Mouse (Mus musculus): ENCODE data around the gene Ppp1r1b. TPM values are rescaled to one million over a fixed set of nuclear protein-coding genes. Genes with fewer than 3 reads are reported as not detected.
A peak's percentile ranks its signal among the peaks of the same experiment; 100 is the strongest.

Gene Ppp1r1b
- polyA plus RNA-seq, 1 experiment from 2014 or later = 0.37 TPM

GRCm38 (mm10) chr11:98384216-98384615 lies 36.0 kb downstream of the Ppp1r1b start:
- Histone ChIP-seq H3K4me1 (peaks cover 11% of the 10 kb centered on the region; the same call in 1 of the 2 replicates), H3K9ac (no peak overlapping the region), H3K36me3 (peaks cover 18% of the 10 kb centered on the region), H3K4me2 (replicated peaks) (no peak overlapping the region), H3K27ac (0 out of 2 replicates have a peak overlapping the region, but pooled peaks have one; percentile 23), H3K27me3 (peaks cover 55% of the 10 kb centered on the region), H3K9me3 (replicated peaks) (no peaks in the 10 kb centered on the region), H3K4me3 (no peak overlapping the region)
- 62% methylated on average over 20 of the region's 20 CpGs for WGBS
- no peak for ATAC-seq (ENCODE audit: low FRiP score)

GRCm38 (mm10) chr11:98384721-98385637 lies 36.8 kb downstream of the Ppp1r1b start:
- ATAC-seq (ENCODE audit: low FRiP score) = no peak
- WGBS = 73% methylated on average over 8 of the region's 8 CpGs
- H3K4me3 ChIP-seq = no peak overlapping the region
- no peak overlapping the region for H3K27ac ChIP-seq
- H3K36me3 ChIP-seq = peaks cover 11% of the 10 kb centered on the region
- H3K9ac ChIP-seq = no peak overlapping the region
- H3K27me3 ChIP-seq = peaks cover 56% of the 10 kb centered on the region
- no peaks in the 10 kb centered on the region for H3K9me3 ChIP-seq (replicated peaks)
- no peak overlapping the region for H3K4me2 ChIP-seq (replicated peaks)
- peaks cover 11% of the 10 kb centered on the region; the same call in 1 of the 2 replicates for H3K4me1 ChIP-seq

- H3K4me1 ChIP-seq = peaks cover 11% of the 10 kb centered on the region; the same call in 1 of the 2 replicates
- no peak within 1 kb of the TSS for H3K27ac ChIP-seq
- peaks cover 1% of the 10 kb centered on the region for H3K36me3 ChIP-seq
- no peak within 1 kb of the TSS for H3K4me3 ChIP-seq
- H3K27me3 ChIP-seq = peaks cover 65% of the 10 kb centered on the region
- peak within 1 kb of the TSS; percentile 23; the same call in 1 of the 2 replicates for H3K4me2 ChIP-seq (replicated peaks)
- ATAC-seq (ENCODE audit: low FRiP score) = no peak
- 52% methylated on average over 25 of the region's 25 CpGs for WGBS
- no peaks in the 10 kb centered on the region for H3K9me3 ChIP-seq (replicated peaks)
- peak within 1 kb of the TSS; percentile 32; the same call in 1 of the 2 replicates for H3K9ac ChIP-seq
These were observed 37.7 kb downstream of the Ppp1r1b start, which contains the start of gene Pnmt for GRCm38 (mm10) chr11:98385638-98386585. Pnmt (plus strand) TSS chr11:98386450.

- H3K9ac ChIP-seq = peak overlapping the region; percentile 32; the same call in 1 of the 2 replicates
- no peak for ATAC-seq (ENCODE audit: low FRiP score)
- peak overlapping the region; percentile 23; the same call in 1 of the 2 replicates for H3K4me2 ChIP-seq (replicated peaks)
- 15% methylated on average over 24 of the region's 24 CpGs for WGBS
- H3K9me3 ChIP-seq (replicated peaks) = no peaks in the 10 kb centered on the region
- H3K27me3 ChIP-seq = peaks cover 72% of the 10 kb centered on the region
- H3K4me3 ChIP-seq = no peak overlapping the region
- no peak overlapping the region for H3K27ac ChIP-seq
- H3K4me1 ChIP-seq = peaks cover 11% of the 10 kb centered on the region; the same call in 1 of the 2 replicates
- H3K36me3 ChIP-seq = no peaks in the 10 kb centered on the region
These were observed 38.4 kb downstream of the Ppp1r1b start for GRCm38 (mm10) chr11:98386596-98386995.

- peaks cover 77% of the 10 kb centered on the region for H3K27me3 ChIP-seq
- 59% methylated on average over 14 of the region's 14 CpGs for WGBS
- no peak overlapping the region for H3K9ac ChIP-seq
- no peak overlapping the region for H3K4me3 ChIP-seq
- H3K36me3 ChIP-seq = no peaks in the 10 kb centered on the region
- no peak for ATAC-seq (ENCODE audit: low FRiP score)
- no peaks in the 10 kb centered on the region for H3K9me3 ChIP-seq (replicated peaks)
- H3K27ac ChIP-seq = no peak overlapping the region
- H3K4me2 ChIP-seq (replicated peaks) = peak overlapping the region; percentile 23; the same call in 1 of the 2 replicates
- peaks cover 14% of the 10 kb centered on the region; the same call in 1 of the 2 replicates for H3K4me1 ChIP-seq
These were observed 38.9 kb downstream of the Ppp1r1b start for GRCm38 (mm10) chr11:98387056-98387577.

GRCm38 (mm10) chr11:98388282-98388681 lies 40.1 kb downstream of the Ppp1r1b start:
- Histone ChIP-seq H3K27ac (no peak overlapping the region), H3K4me3 (no peak overlapping the region), H3K9me3 (replicated peaks) (no peaks in the 10 kb centered on the region), H3K9ac (no peak overlapping the region), H3K36me3 (no peaks in the 10 kb centered on the region), H3K27me3 (peaks cover 87% of the 10 kb centered on the region), H3K4me2 (replicated peaks) (no peak overlapping the region), H3K4me1 (peaks cover 21% of the 10 kb centered on the region)
- WGBS = 79% methylated on average over 10 of the region's 10 CpGs
- ATAC-seq (ENCODE audit: low FRiP score) = no peak

- H3K27ac ChIP-seq = no peak overlapping the region
- WGBS = 21% methylated on average over 9 of the region's 9 CpGs
- no peak overlapping the region for H3K4me3 ChIP-seq
- H3K9ac ChIP-seq = 0 out of 2 replicates have a peak overlapping the region, but pooled peaks have one; percentile 32
- H3K27me3 ChIP-seq = peaks cover 81% of the 10 kb centered on the region
- H3K36me3 ChIP-seq = no peaks in the 10 kb centered on the region
- no peak overlapping the region for H3K4me2 ChIP-seq (replicated peaks)
- H3K4me1 ChIP-seq = peaks cover 30% of the 10 kb centered on the region
- H3K9me3 ChIP-seq (replicated peaks) = no peaks in the 10 kb centered on the region
- no peak for ATAC-seq (ENCODE audit: low FRiP score)
These were observed 41.1 kb downstream of the Ppp1r1b start for GRCm38 (mm10) chr11:98389221-98389780.

GRCm38 (mm10) chr11:98390141-98390540 lies 41.9 kb downstream of the Ppp1r1b start:
- no peak overlapping the region for H3K27ac ChIP-seq
- ATAC-seq (ENCODE audit: low FRiP score) = no peak
- H3K4me1 ChIP-seq = peaks cover 27% of the 10 kb centered on the region
- H3K27me3 ChIP-seq = peaks cover 73% of the 10 kb centered on the region
- WGBS = 71% methylated on average over 10 of the region's 12 CpGs
- no peaks in the 10 kb centered on the region for H3K9me3 ChIP-seq (replicated peaks)
- H3K9ac ChIP-seq = no peak overlapping the region
- H3K36me3 ChIP-seq = no peaks in the 10 kb centered on the region
- H3K4me3 ChIP-seq = no peak overlapping the region
- H3K4me2 ChIP-seq (replicated peaks) = no peak overlapping the region

- WGBS = 10% methylated on average over 7 of the region's 8 CpGs
- Histone ChIP-seq H3K27ac (no peak overlapping the region), H3K4me1 (peaks cover 24% of the 10 kb centered on the region), H3K9ac (no peak overlapping the region), H3K36me3 (no peaks in the 10 kb centered on the region), H3K4me2 (replicated peaks) (no peak overlapping the region), H3K27me3 (peaks cover 54% of the 10 kb centered on the region), H3K9me3 (replicated peaks) (no peaks in the 10 kb centered on the region), H3K4me3 (no peak overlapping the region)
- no peak for ATAC-seq (ENCODE audit: low FRiP score)
These were observed 43.8 kb downstream of the Ppp1r1b start for GRCm38 (mm10) chr11:98392034-98392433.

- no peak overlapping the region for H3K27ac ChIP-seq
- H3K36me3 ChIP-seq = 0 out of 2 replicates have a peak, but pooled peaks cover under 1% of the 10 kb centered on the region
- no peak overlapping the region for H3K9ac ChIP-seq
- WGBS = 42% methylated on average over 4 of the region's 4 CpGs
- H3K4me3 ChIP-seq = no peak overlapping the region
- H3K4me1 ChIP-seq = peaks cover 22% of the 10 kb centered on the region
- H3K27me3 ChIP-seq = peaks cover 49% of the 10 kb centered on the region
- H3K4me2 ChIP-seq (replicated peaks) = no peak overlapping the region
- ATAC-seq (ENCODE audit: low FRiP score) = no peak
- H3K9me3 ChIP-seq (replicated peaks) = no peaks in the 10 kb centered on the region
These were observed 44.4 kb downstream of the Ppp1r1b start for GRCm38 (mm10) chr11:98392645-98393044.

- Histone ChIP-seq H3K9me3 (replicated peaks) (no peaks in the 10 kb centered on the region), H3K9ac (0 out of 2 replicates have a peak overlapping the region, but pooled peaks have one; percentile 38), H3K4me3 (no peak overlapping the region), H3K36me3 (0 out of 2 replicates have a peak, but pooled peaks cover 3% of the 10 kb centered on the region), H3K4me1 (peaks cover 20% of the 10 kb centered on the region), H3K4me2 (replicated peaks) (no peak overlapping the region), H3K27me3 (peaks cover 44% of the 10 kb centered on the region), H3K27ac (no peak overlapping the region)
- 68% methylated on average over 6 of the region's 6 CpGs for WGBS
- no peak for ATAC-seq (ENCODE audit: low FRiP score)
These were observed 45.1 kb downstream of the Ppp1r1b start for GRCm38 (mm10) chr11:98393317-98393716.
